Mouse (Mus musculus) kidney, embryonic 16.5 days (tissue): Measurements from ENCODE around the gene Higd2a. TPM values are rescaled to one million over a fixed set of nuclear protein-coding genes. Genes with fewer than 3 reads are reported as not detected.

ENCODE experiments used
- ATAC-seq: fragments of 200-750 bp; cut with Nextera tagmentation; 2 replicates; pipeline ENCODE4 v1.8.0; 2017; ENCODE audit warnings: moderate TSS enrichment; ENCODE audit not compliant: low FRiP score, low TSS enrichment
- H3K27ac ChIP-seq: fragments of 300-500 bp; sonication (generic); 2 replicates; pipeline ENCODE4 v1.5.1; 2014; ENCODE audit warnings: low read length
- H3K27me3 ChIP-seq: fragments of 300-500 bp; sonication (generic); 2 replicates; pipeline ENCODE4 v1.6.1; 2014; ENCODE audit warnings: low read length, control low read depth, mixed read lengths; ENCODE audit not compliant: insufficient read depth
- H3K36me3 ChIP-seq: fragments of 300-500 bp; sonication (generic); 2 replicates; pipeline ENCODE4 v1.6.1; 2014; ENCODE audit warnings: low read length, control low read depth, mixed read lengths; ENCODE audit not compliant: insufficient read depth
- H3K4me1 ChIP-seq: fragments of 300-500 bp; sonication (generic); 2 replicates; pipeline ENCODE4 v1.6.1; 2014; ENCODE audit warnings: low read length, control low read depth, mixed read lengths; ENCODE audit not compliant: insufficient read depth
- H3K4me2 ChIP-seq: fragments of 300-500 bp; sonication (generic); replicated peaks from 2 replicates; pipeline ENCODE4 v1.6.1; 2014; ENCODE audit warnings: low read depth, low read length
- H3K4me3 ChIP-seq: fragments of 300-500 bp; sonication (generic); 2 replicates; pipeline ENCODE4 v1.5.1; 2014; ENCODE audit warnings: mild to moderate bottlenecking, low read length
- H3K9ac ChIP-seq: fragments of 300-500 bp; sonication (generic); replicated peaks from 2 replicates; pipeline ENCODE4 v1.6.1; 2014; ENCODE audit warnings: low read length
- H3K9me3 ChIP-seq: fragments of 300-500 bp; sonication (generic); 2 replicates; pipeline ENCODE4 v1.6.1; 2016; ENCODE audit warnings: low read length, control low read depth
- WGBS: fragments of 180-500 bp; shearing (Covaris S2); extraction: QIAGEN DNeasy Blood & Tissue Kit; methylation state at CpG from one replicate; pipeline ENCODE4 v1.1.7; 2014; 5-methylcytosine and 5-hydroxymethylcytosine counted together
- polyA plus RNA-seq: library from polyadenylated mRNA; unstranded; fragments of >200 nt; fragmentation: Nextera tagmentation; extraction: Ambion mirVana; gene quantifications from 2 replicates; pipeline ENCODE4 v1.2.1, GENCODE M21; 2015

The Higd2a gene
- polyA plus RNA-seq, 1 experiment from 2014 or later = 208 TPM

- Histone ChIP-seq H3K27ac (peak within 1 kb of the TSS; percentile 81), H3K9me3 (no peaks in the 10 kb centered on the region), H3K9ac (peak within 1 kb of the TSS; percentile 93), H3K4me3 (peak within 1 kb of the TSS; percentile 95), H3K36me3 (peaks cover 15% of the 10 kb centered on the region), H3K4me2 (peak within 1 kb of the TSS; percentile 89), H3K4me1 (peaks cover 9% of the 10 kb centered on the region), H3K27me3 (no peaks in the 10 kb centered on the region)
- 0% methylated on average over 27 of the region's 27 CpGs for WGBS
- peak; percentile 94 for ATAC-seq
These were observed 24.8 kb upstream of the Higd2a start, which contains the start of gene 4833439L19Rik for GRCm38 (mm10) chr13:54565201-54565581. 4833439L19Rik (minus strand) TSS chr13:54565435.

GRCm38 (mm10) chr13:54565594-54566345, 24.2 kb upstream of the Higd2a start:
- 30% methylated on average over 8 of the region's 8 CpGs for WGBS
- peaks cover 9% of the 10 kb centered on the region for H3K4me1 ChIP-seq
- peak; percentile 43 for ATAC-seq
- H3K4me2 ChIP-seq = peak overlapping the region; percentile 53
- no peak overlapping the region for H3K9ac ChIP-seq
- peak overlapping the region; percentile 81 for H3K27ac ChIP-seq
- peaks cover 9% of the 10 kb centered on the region for H3K36me3 ChIP-seq
- H3K27me3 ChIP-seq = no peaks in the 10 kb centered on the region
- no peaks in the 10 kb centered on the region for H3K9me3 ChIP-seq
- peak overlapping the region; percentile 95 for H3K4me3 ChIP-seq

- WGBS = 42% methylated on average over 5 of the region's 5 CpGs
- peaks cover 9% of the 10 kb centered on the region for H3K4me1 ChIP-seq
- no peak overlapping the region for H3K4me2 ChIP-seq
- ATAC-seq = no peak
- H3K9me3 ChIP-seq = no peaks in the 10 kb centered on the region
- no peak overlapping the region for H3K9ac ChIP-seq
- H3K27me3 ChIP-seq = no peaks in the 10 kb centered on the region; the same call in 1 of the 2 replicates
- H3K27ac ChIP-seq = no peak overlapping the region
- no peaks in the 10 kb centered on the region for H3K36me3 ChIP-seq
- no peak overlapping the region for H3K4me3 ChIP-seq
These were observed 21.6 kb upstream of the Higd2a start for GRCm38 (mm10) chr13:54568380-54568779.

GRCm38 (mm10) chr13:54569282-54569681, 20.7 kb upstream of the Higd2a start:
- Histone ChIP-seq H3K27ac (no peak overlapping the region), H3K27me3 (no peaks in the 10 kb centered on the region; the same call in 1 of the 2 replicates), H3K9me3 (no peaks in the 10 kb centered on the region), H3K4me3 (no peak overlapping the region), H3K36me3 (no peaks in the 10 kb centered on the region), H3K4me1 (peaks cover 6% of the 10 kb centered on the region), H3K9ac (no peak overlapping the region), H3K4me2 (no peak overlapping the region)
- ATAC-seq = no peak
- WGBS = 55% methylated on average over 1 of the region's 1 CpGs

GRCm38 (mm10) chr13:54570736-54571135, 19.3 kb upstream of the Higd2a start:
- peaks cover 5% of the 10 kb centered on the region for H3K4me1 ChIP-seq
- no peaks in the 10 kb centered on the region for H3K9me3 ChIP-seq
- H3K27ac ChIP-seq = no peak overlapping the region
- H3K4me3 ChIP-seq = no peak overlapping the region
- H3K4me2 ChIP-seq = no peak overlapping the region
- WGBS = 78% methylated on average over 4 of the region's 4 CpGs
- H3K36me3 ChIP-seq = no peaks in the 10 kb centered on the region
- ATAC-seq = no peak
- no peaks in the 10 kb centered on the region; the same call in 1 of the 2 replicates for H3K27me3 ChIP-seq
- no peak overlapping the region for H3K9ac ChIP-seq

GRCm38 (mm10) chr13:54571637-54572036, 18.4 kb upstream of the Higd2a start:
- Histone ChIP-seq H3K9ac (no peak overlapping the region), H3K27me3 (no peaks in the 10 kb centered on the region; the same call in 1 of the 2 replicates), H3K27ac (no peak overlapping the region), H3K4me3 (no peak overlapping the region), H3K36me3 (no peaks in the 10 kb centered on the region; the same call in 1 of the 2 replicates), H3K4me1 (peaks cover 10% of the 10 kb centered on the region), H3K4me2 (no peak overlapping the region), H3K9me3 (no peaks in the 10 kb centered on the region)
- WGBS = 60% methylated on average over 2 of the region's 2 CpGs
- ATAC-seq = no peak

- H3K4me1 ChIP-seq = peaks cover 10% of the 10 kb centered on the region
- H3K9me3 ChIP-seq = no peaks in the 10 kb centered on the region
- no peak overlapping the region for H3K4me3 ChIP-seq
- H3K27me3 ChIP-seq = no peaks in the 10 kb centered on the region; the same call in 1 of the 2 replicates
- WGBS = 83% methylated on average over 4 of the region's 4 CpGs
- ATAC-seq = no peak
- H3K27ac ChIP-seq = no peak overlapping the region
- H3K36me3 ChIP-seq = no peaks in the 10 kb centered on the region; the same call in 1 of the 2 replicates
- no peak overlapping the region for H3K4me2 ChIP-seq
- no peak overlapping the region for H3K9ac ChIP-seq
These were observed 17.4 kb upstream of the Higd2a start for GRCm38 (mm10) chr13:54572621-54573020.

- peak within 1 kb of the TSS; percentile 96 for H3K9ac ChIP-seq
These were observed 15.0 kb upstream of the Higd2a start, which contains the start of gene Arl10 for GRCm38 (mm10) chr13:54574854-54575481. Arl10 (plus strand) TSS chr13:54575015.

GRCm38 (mm10) chr13:54575489-54575888, 14.5 kb upstream of the Higd2a start:
- H3K36me3 ChIP-seq = peaks cover 21% of the 10 kb centered on the region
- H3K9me3 ChIP-seq = no peaks in the 10 kb centered on the region
- peak overlapping the region; percentile 95 for H3K4me2 ChIP-seq
- H3K27me3 ChIP-seq = no peaks in the 10 kb centered on the region; the same call in 1 of the 2 replicates
- peak overlapping the region; percentile 93 for H3K4me3 ChIP-seq
- under 1% methylated on average over 19 of the region's 19 CpGs for WGBS
- peaks cover 10% of the 10 kb centered on the region for H3K4me1 ChIP-seq
- H3K27ac ChIP-seq = peak overlapping the region; percentile 83
- ATAC-seq = peak; percentile 62
- H3K9ac ChIP-seq = peak overlapping the region; percentile 96

More at GRCm38 (mm10) chr13:54574854-54575481, 15.0 kb upstream of the Higd2a start, which contains the start of gene Arl10:
- Histone ChIP-seq H3K27ac (peak within 1 kb of the TSS; percentile 83), H3K4me2 (peak within 1 kb of the TSS; percentile 95), H3K9me3 (no peaks in the 10 kb centered on the region), H3K4me1 (peaks cover 10% of the 10 kb centered on the region), H3K4me3 (peak within 1 kb of the TSS; percentile 93), H3K36me3 (peaks cover 16% of the 10 kb centered on the region), H3K27me3 (no peaks in the 10 kb centered on the region; the same call in 1 of the 2 replicates)
- peak; percentile 90 for ATAC-seq
- WGBS = under 1% methylated on average over 55 of the region's 55 CpGs
